Mouse (Mus musculus) liver, embryonic 11.5 days (tissue): ENCODE results near the gene Shroom2. TPM values are rescaled to one million over a fixed set of nuclear protein-coding genes. Genes with fewer than 3 reads are reported as not detected.
"Not testable (repeated sequence)": the region's sequence is repeated elsewhere in the genome, so short reads cannot be mapped to it uniquely, and the experiment has no call there.

Source experiments
- ATAC-seq: fragments of 200-750 bp; cut with Nextera tagmentation; replicated peaks from 2 replicates; pipeline ENCODE4 v1.8.0; 2017; ENCODE audit warnings: moderate number of reproducible peaks, mild to moderate bottlenecking, moderate TSS enrichment, moderate library complexity; ENCODE audit not compliant: low FRiP score
- DNase-seq: peaks from one replicate; pipeline ENCODE4 v3.0.0-alpha.2; 2017; ENCODE audit warnings: low spot score
- H3K27ac ChIP-seq: fragments of 300-500 bp; sonication (generic); 2 replicates; pipeline ENCODE4 v1.5.1; 2014; ENCODE audit warnings: mild to moderate bottlenecking, low read depth, low read length, control low read depth
- H3K27me3 ChIP-seq: fragments of 300-500 bp; sonication (generic); replicated peaks from 2 replicates; pipeline ENCODE4 v1.6.1; 2014; ENCODE audit warnings: low read length, mixed read lengths; ENCODE audit not compliant: control insufficient read depth, insufficient read depth
- H3K36me3 ChIP-seq: fragments of 300-500 bp; sonication (generic); 2 replicates; pipeline ENCODE4 v1.6.1; 2014; ENCODE audit warnings: mild to moderate bottlenecking, low read length, moderate library complexity, mixed read lengths; ENCODE audit not compliant: control insufficient read depth, insufficient read depth
- H3K4me1 ChIP-seq: fragments of 300-500 bp; sonication (generic); replicated peaks from 2 replicates; pipeline ENCODE4 v1.6.1; 2014; ENCODE audit warnings: low read length, mixed read lengths; ENCODE audit not compliant: control insufficient read depth, insufficient read depth
- H3K4me2 ChIP-seq: fragments of 300-500 bp; sonication (generic); 2 replicates; pipeline ENCODE4 v1.6.1; 2014; ENCODE audit warnings: mild to moderate bottlenecking, control low read depth, moderate library complexity
- H3K4me3 ChIP-seq: fragments of 300-500 bp; sonication (generic); 2 replicates; pipeline ENCODE4 v1.5.1; 2014; ENCODE audit warnings: low read depth, low read length, control low read depth
- H3K9ac ChIP-seq: fragments of 300-500 bp; sonication (generic); 2 replicates; pipeline ENCODE4 v1.6.1; 2014; ENCODE audit warnings: low read depth, low read length, control low read depth
- H3K9me3 ChIP-seq: fragments of 300-500 bp; sonication (generic); 2 replicates; pipeline ENCODE4 v1.6.1; 2016; ENCODE audit warnings: low read length, inconsistent platforms, mixed read lengths; ENCODE audit not compliant: control insufficient read depth
- WGBS: fragments of 180-500 bp; shearing (Covaris S2); extraction: QIAGEN DNeasy Blood & Tissue Kit; methylation state at CpG from one replicate; pipeline ENCODE4 v1.1.7; 2014; 5-methylcytosine and 5-hydroxymethylcytosine counted together
- polyA plus RNA-seq: library from polyadenylated mRNA; unstranded; fragments of >200 nt; fragmentation: Nextera tagmentation; extraction: Ambion mirVana; gene quantifications from 2 replicates; pipeline ENCODE4 v1.2.1, GENCODE M21; 2014

Gene Shroom2
- polyA plus RNA-seq, 1 experiment from 2014 or later, result 4.2 TPM

- Histone ChIP-seq H3K4me3 (no peak overlapping the region), H3K4me1 (no peaks in the 10 kb centered on the region), H3K9ac (no peak overlapping the region), H3K27me3 (peaks cover 7% of the 10 kb centered on the region; the same call in 1 of the 2 replicates), H3K4me2 (no peak overlapping the region), H3K27ac (no peak overlapping the region), H3K9me3 (no peaks in the 10 kb centered on the region), H3K36me3 (no peaks in the 10 kb centered on the region)
- DNase-seq (no peak), ATAC-seq (no peak)
Observed at GRCm38 (mm10) chrX:152735283-152735682, 34.0 kb downstream of the Shroom2 start.

DNA sequence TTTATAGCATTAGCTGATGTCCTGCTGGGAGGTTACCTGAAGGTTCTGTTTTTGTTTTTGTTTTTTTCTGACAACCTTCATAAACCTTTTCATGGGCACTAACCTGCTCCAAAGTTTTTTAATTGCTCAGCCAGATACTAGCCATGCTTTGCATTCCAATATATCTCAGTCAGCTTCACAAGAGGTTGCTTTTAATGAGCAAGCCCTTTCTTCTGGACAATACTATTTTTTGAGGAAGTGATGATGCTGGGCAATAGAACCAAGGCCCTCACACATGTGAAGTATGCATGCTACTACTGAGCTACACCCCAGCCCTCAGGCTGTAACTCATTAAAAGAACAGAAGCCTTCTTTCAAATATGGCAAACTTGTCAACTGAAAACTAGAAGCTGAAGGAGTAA lies 52.6 kb downstream of the Shroom2 start:
- Histone ChIP-seq H3K27ac (no peak overlapping the region), H3K4me1 (no peaks in the 10 kb centered on the region), H3K9ac (no peak overlapping the region), H3K27me3 (no peaks in the 10 kb centered on the region; the same call in 1 of the 2 replicates), H3K9me3 (no peaks in the 10 kb centered on the region), H3K36me3 (no peaks in the 10 kb centered on the region), H3K4me2 (no peak overlapping the region), H3K4me3 (no peak overlapping the region)
- DNase-seq (no peak), ATAC-seq (no peak)

- not testable (repeated sequence) for DNase-seq, H3K4me3 ChIP-seq, H3K27ac ChIP-seq, H3K9me3 ChIP-seq, ATAC-seq, H3K36me3 ChIP-seq, H3K4me1 ChIP-seq, H3K27me3 ChIP-seq, H3K4me2 ChIP-seq, H3K9ac ChIP-seq
- 62% methylated on average over 2 of the region's 2 CpGs for WGBS
Observed at GRCm38 (mm10) chrX:152710715-152711114, 58.5 kb downstream of the Shroom2 start.

DNA sequence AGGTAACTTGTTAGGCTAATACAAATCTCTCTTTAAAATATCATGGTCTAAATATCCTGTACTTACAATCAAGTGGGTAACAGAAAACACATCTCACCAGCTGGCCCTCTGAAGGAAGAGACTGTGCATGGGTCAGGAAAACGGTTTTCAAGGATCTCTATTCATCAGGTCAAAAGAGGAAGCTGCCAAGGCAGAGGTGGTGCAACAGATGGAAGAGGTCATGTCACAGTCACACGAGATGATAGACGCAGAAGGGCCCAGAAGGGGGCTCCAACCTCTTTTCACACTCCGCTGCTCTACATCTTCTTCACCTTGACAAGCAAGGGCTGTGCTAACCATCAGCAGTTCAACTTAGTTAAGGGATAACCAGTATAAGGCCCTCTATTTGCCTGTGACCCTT lies 60.9 kb downstream of the Shroom2 start:
- H3K9me3 ChIP-seq, result no peaks in the 10 kb centered on the region
- no peak overlapping the region for H3K4me2 ChIP-seq
- no peaks in the 10 kb centered on the region for H3K4me1 ChIP-seq
- H3K4me3 ChIP-seq, result no peak overlapping the region
- no peak overlapping the region for H3K27ac ChIP-seq
- 0 out of 2 replicates have a peak, but pooled peaks cover 3% of the 10 kb centered on the region for H3K27me3 ChIP-seq
- H3K36me3 ChIP-seq, result no peaks in the 10 kb centered on the region
- no peak overlapping the region for H3K9ac ChIP-seq
- WGBS, result 56% methylated on average over 4 of the region's 4 CpGs
- ATAC-seq (no peak), DNase-seq (no peak)

- Histone ChIP-seq H3K4me3 (no peak overlapping the region), H3K4me2 (no peak overlapping the region), H3K36me3 (no peaks in the 10 kb centered on the region), H3K27ac (no peak overlapping the region), H3K9ac (no peak overlapping the region), H3K9me3 (no peaks in the 10 kb centered on the region), H3K27me3 (peaks cover 6% of the 10 kb centered on the region), H3K4me1 (no peaks in the 10 kb centered on the region)
- ATAC-seq, result peak; percentile 53; the same call in 1 of the 2 replicates
- DNase-seq, result no peak
- 19% methylated on average over 3 of the region's 3 CpGs for WGBS
Observed at GRCm38 (mm10) chrX:152705397-152705796, 63.9 kb downstream of the Shroom2 start.

GRCm38 (mm10) chrX:152703624-152704023 lies 65.6 kb downstream of the Shroom2 start:
- H3K4me2 ChIP-seq, result no peak overlapping the region
- H3K36me3 ChIP-seq, result no peaks in the 10 kb centered on the region
- ATAC-seq (no peak), DNase-seq (no peak)
- no peaks in the 10 kb centered on the region for H3K4me1 ChIP-seq
- no peak overlapping the region for H3K27ac ChIP-seq
- H3K27me3 ChIP-seq, result peaks cover 6% of the 10 kb centered on the region
- H3K9ac ChIP-seq, result no peak overlapping the region
- 62% methylated on average over 1 of the region's 1 CpGs for WGBS
- no peak overlapping the region for H3K4me3 ChIP-seq
- H3K9me3 ChIP-seq, result no peaks in the 10 kb centered on the region

GRCm38 (mm10) chrX:152701679-152702078 lies 67.6 kb downstream of the Shroom2 start:
- Histone ChIP-seq H3K4me1 (no peaks in the 10 kb centered on the region), H3K27me3 (peaks cover 6% of the 10 kb centered on the region), H3K4me3 (no peak overlapping the region), H3K4me2 (no peak overlapping the region), H3K36me3 (no peaks in the 10 kb centered on the region), H3K9ac (no peak overlapping the region), H3K27ac (no peak overlapping the region), H3K9me3 (no peaks in the 10 kb centered on the region)
- 65% methylated on average over 3 of the region's 3 CpGs for WGBS
- DNase-seq (no peak), ATAC-seq (no peak)

DNA sequence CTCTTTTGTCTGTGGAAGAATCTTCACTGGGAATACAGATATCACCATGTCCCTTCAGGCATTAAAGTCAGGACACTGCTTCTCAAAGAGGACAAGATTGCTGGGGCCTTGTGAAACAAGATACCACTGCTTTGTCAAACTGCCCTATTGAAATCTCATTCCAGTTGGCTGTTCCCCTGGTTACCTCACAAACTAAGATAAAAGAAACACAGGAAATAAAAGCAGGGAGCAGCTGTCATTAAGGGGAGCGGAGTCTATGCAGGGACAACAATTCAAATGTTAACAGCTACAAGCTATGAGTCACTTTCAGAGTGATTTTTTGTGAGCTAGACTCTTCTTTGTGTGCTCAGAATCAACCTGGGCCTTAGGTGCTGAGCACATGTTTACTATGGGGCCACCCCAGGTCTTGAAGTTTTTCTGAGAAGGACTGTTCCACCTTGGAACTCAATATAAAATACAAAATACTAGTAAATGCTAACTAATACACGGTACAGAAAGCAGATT lies 78.4 kb downstream of the Shroom2 start:
- Histone ChIP-seq H3K36me3 (no peaks in the 10 kb centered on the region), H3K4me3 (no peak overlapping the region), H3K4me1 (no peaks in the 10 kb centered on the region), H3K27me3 (peaks cover 5% of the 10 kb centered on the region), H3K27ac (no peak overlapping the region), H3K4me2 (no peak overlapping the region), H3K9me3 (no peaks in the 10 kb centered on the region), H3K9ac (no peak overlapping the region)
- ATAC-seq (no peak), DNase-seq (no peak)
- WGBS, result 77% methylated on average over 2 of the region's 2 CpGs

DNA sequence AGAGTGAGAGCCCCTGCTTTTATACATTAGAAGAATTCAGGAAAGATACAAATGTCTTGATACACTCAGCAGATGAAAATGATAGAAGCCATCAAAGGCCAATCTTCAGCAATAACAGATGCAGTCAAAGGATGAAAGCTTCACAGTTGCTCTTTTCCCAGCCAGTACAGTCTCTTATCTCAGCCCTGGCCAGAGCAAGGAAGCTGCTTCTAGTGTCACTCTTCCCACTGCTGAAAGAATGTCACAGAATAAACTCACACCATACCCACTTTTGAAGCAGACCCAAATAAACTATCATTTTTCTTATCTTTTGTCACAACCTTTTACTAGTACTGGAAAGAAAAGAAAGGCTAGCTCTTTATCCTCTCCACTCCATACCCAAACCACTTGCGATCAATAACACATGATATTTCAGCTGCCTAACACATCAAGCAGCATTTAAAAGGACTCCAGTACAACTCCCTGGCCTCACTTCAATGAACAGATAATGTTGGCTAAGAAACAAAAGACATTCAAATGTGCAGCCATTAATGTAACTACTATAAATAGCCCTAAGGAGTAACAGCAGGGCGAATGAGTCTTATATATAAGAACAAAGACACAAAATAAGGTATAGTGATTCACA lies 90.0 kb downstream of the Shroom2 start:
- Histone ChIP-seq H3K27ac (no peak overlapping the region), H3K9me3 (no peaks in the 10 kb centered on the region), H3K9ac (no peak overlapping the region), H3K4me2 (no peak overlapping the region), H3K4me1 (no peaks in the 10 kb centered on the region), H3K27me3 (no peaks in the 10 kb centered on the region; the same call in 1 of the 2 replicates), H3K36me3 (no peaks in the 10 kb centered on the region), H3K4me3 (no peak overlapping the region)
- 74% methylated on average over 2 of the region's 2 CpGs for WGBS
- ATAC-seq (no peak), DNase-seq (no peak)
